Mouse (Mus musculus): ENCODE data around the gene Cd93. TPM values are rescaled to one million over a fixed set of nuclear protein-coding genes. Genes with fewer than 3 reads are reported as not detected.

The Cd93 gene
- polyA plus RNA-seq, 1 experiment from 2014 or later, result 7.4 TPM

- 74% methylated on average over 3 of the region's 3 CpGs for WGBS
- no peaks in the 10 kb centered on the region for H3K27me3 ChIP-seq (replicated peaks; ENCODE audit: control insufficient read depth, insufficient read depth, low read length)
- ATAC-seq, result no peak
- no peaks in the 10 kb centered on the region for H3K4me1 ChIP-seq (replicated peaks; ENCODE audit: control insufficient read depth, insufficient read depth, low read length)
- no peaks in the 10 kb centered on the region for H3K9me3 ChIP-seq (ENCODE audit: control insufficient read depth, low read length)
- no peak overlapping the region for H3K9ac ChIP-seq (replicated peaks; ENCODE audit: low read depth, low read length)
- no peaks in the 10 kb centered on the region for H3K36me3 ChIP-seq (ENCODE audit: control insufficient read depth, insufficient read depth)
- no peak overlapping the region for H3K27ac ChIP-seq (ENCODE audit: low read length)
- no peak overlapping the region for H3K4me2 ChIP-seq (ENCODE audit: low read length)
- no peak overlapping the region for H3K4me3 ChIP-seq (replicated peaks; ENCODE audit: low read length)
Observed at GRCm38 (mm10) chr2:148446446-148446845, 3.1 kb upstream of the Cd93 start.

- Histone ChIP-seq H3K9me3 (ENCODE audit: control insufficient read depth, low read length) (no peaks in the 10 kb centered on the region), H3K27ac (ENCODE audit: low read length) (no peak overlapping the region), H3K36me3 (ENCODE audit: control insufficient read depth, insufficient read depth) (no peaks in the 10 kb centered on the region), H3K4me2 (ENCODE audit: low read length) (no peak overlapping the region), H3K4me3 (replicated peaks; ENCODE audit: low read length) (no peak overlapping the region), H3K9ac (replicated peaks; ENCODE audit: low read depth, low read length) (no peak overlapping the region), H3K4me1 (replicated peaks; ENCODE audit: control insufficient read depth, insufficient read depth, low read length) (no peaks in the 10 kb centered on the region), H3K27me3 (replicated peaks; ENCODE audit: control insufficient read depth, insufficient read depth, low read length) (no peaks in the 10 kb centered on the region)
- no peak for ATAC-seq
- 97% methylated on average over 1 of the region's 1 CpGs for WGBS
Observed at GRCm38 (mm10) chr2:148445616-148446015, 2.3 kb upstream of the Cd93 start.

- H3K9ac ChIP-seq (replicated peaks; ENCODE audit: low read depth, low read length), result no peak overlapping the region
- H3K9me3 ChIP-seq (ENCODE audit: control insufficient read depth, low read length), result no peaks in the 10 kb centered on the region
- H3K27me3 ChIP-seq (replicated peaks; ENCODE audit: control insufficient read depth, insufficient read depth, low read length), result no peaks in the 10 kb centered on the region
- 79% methylated on average over 1 of the region's 1 CpGs for WGBS
- no peaks in the 10 kb centered on the region for H3K4me1 ChIP-seq (replicated peaks; ENCODE audit: control insufficient read depth, insufficient read depth, low read length)
- H3K4me2 ChIP-seq (ENCODE audit: low read length), result no peak overlapping the region
- no peak for ATAC-seq
- no peak overlapping the region for H3K27ac ChIP-seq (ENCODE audit: low read length)
- H3K36me3 ChIP-seq (ENCODE audit: control insufficient read depth, insufficient read depth), result no peaks in the 10 kb centered on the region
- H3K4me3 ChIP-seq (replicated peaks; ENCODE audit: low read length), result no peak overlapping the region
Observed at GRCm38 (mm10) chr2:148444472-148444871, 1.1 kb upstream of the Cd93 start.

GRCm38 (mm10) chr2:148442710-148443109 lies 653 bp downstream of the Cd93 start:
- 93% methylated on average over 4 of the region's 4 CpGs for WGBS
- no peaks in the 10 kb centered on the region for H3K4me1 ChIP-seq (replicated peaks; ENCODE audit: control insufficient read depth, insufficient read depth, low read length)
- no peak overlapping the region for H3K9ac ChIP-seq (replicated peaks; ENCODE audit: low read depth, low read length)
- no peaks in the 10 kb centered on the region for H3K27me3 ChIP-seq (replicated peaks; ENCODE audit: control insufficient read depth, insufficient read depth, low read length)
- H3K27ac ChIP-seq (ENCODE audit: low read length), result no peak overlapping the region
- no peak overlapping the region for H3K4me2 ChIP-seq (ENCODE audit: low read length)
- H3K4me3 ChIP-seq (replicated peaks; ENCODE audit: low read length), result no peak overlapping the region
- H3K36me3 ChIP-seq (ENCODE audit: control insufficient read depth, insufficient read depth), result no peaks in the 10 kb centered on the region
- no peak for ATAC-seq
- H3K9me3 ChIP-seq (ENCODE audit: control insufficient read depth, low read length), result no peaks in the 10 kb centered on the region

GRCm38 (mm10) chr2:148442172-148442571 lies 1.2 kb downstream of the Cd93 start:
- no peak for ATAC-seq
- H3K27ac ChIP-seq (ENCODE audit: low read length), result no peak overlapping the region

GRCm38 (mm10) chr2:148441421-148441820 lies 1.9 kb downstream of the Cd93 start:
- 93% methylated on average over 10 of the region's 10 CpGs for WGBS
- H3K9ac ChIP-seq (replicated peaks; ENCODE audit: low read depth, low read length), result no peak overlapping the region
- no peak overlapping the region for H3K4me3 ChIP-seq (replicated peaks; ENCODE audit: low read length)
- no peak overlapping the region for H3K27ac ChIP-seq (ENCODE audit: low read length)
- H3K4me2 ChIP-seq (ENCODE audit: low read length), result no peak overlapping the region
- H3K27me3 ChIP-seq (replicated peaks; ENCODE audit: control insufficient read depth, insufficient read depth, low read length), result no peaks in the 10 kb centered on the region
- no peaks in the 10 kb centered on the region for H3K9me3 ChIP-seq (ENCODE audit: control insufficient read depth, low read length)
- ATAC-seq, result no peak
- H3K4me1 ChIP-seq (replicated peaks; ENCODE audit: control insufficient read depth, insufficient read depth, low read length), result no peaks in the 10 kb centered on the region
- H3K36me3 ChIP-seq (ENCODE audit: control insufficient read depth, insufficient read depth), result no peaks in the 10 kb centered on the region

More at GRCm38 (mm10) chr2:148442172-148442571, 1.2 kb downstream of the Cd93 start:
- Histone ChIP-seq H3K9me3 (ENCODE audit: control insufficient read depth, low read length) (no peaks in the 10 kb centered on the region), H3K4me1 (replicated peaks; ENCODE audit: control insufficient read depth, insufficient read depth, low read length) (no peaks in the 10 kb centered on the region), H3K36me3 (ENCODE audit: control insufficient read depth, insufficient read depth) (no peaks in the 10 kb centered on the region), H3K27me3 (replicated peaks; ENCODE audit: control insufficient read depth, insufficient read depth, low read length) (no peaks in the 10 kb centered on the region), H3K4me3 (replicated peaks; ENCODE audit: low read length) (no peak overlapping the region), H3K4me2 (ENCODE audit: low read length) (no peak overlapping the region), H3K9ac (replicated peaks; ENCODE audit: low read depth, low read length) (no peak overlapping the region)
- 67% methylated on average over 4 of the region's 4 CpGs for WGBS

- H3K9ac ChIP-seq (replicated peaks; ENCODE audit: low read depth, low read length), result no peak overlapping the region
- no peak overlapping the region for H3K4me2 ChIP-seq (ENCODE audit: low read length)
- ATAC-seq, result no peak
- no peak overlapping the region for H3K27ac ChIP-seq (ENCODE audit: low read length)
- 82% methylated on average over 3 of the region's 3 CpGs for WGBS
- no peaks in the 10 kb centered on the region for H3K9me3 ChIP-seq (ENCODE audit: control insufficient read depth, low read length)
- no peaks in the 10 kb centered on the region for H3K27me3 ChIP-seq (replicated peaks; ENCODE audit: control insufficient read depth, insufficient read depth, low read length)
- H3K36me3 ChIP-seq (ENCODE audit: control insufficient read depth, insufficient read depth), result no peaks in the 10 kb centered on the region
- no peaks in the 10 kb centered on the region for H3K4me1 ChIP-seq (replicated peaks; ENCODE audit: control insufficient read depth, insufficient read depth, low read length)
- no peak overlapping the region for H3K4me3 ChIP-seq (replicated peaks; ENCODE audit: low read length)
Observed at GRCm38 (mm10) chr2:148439691-148440276, 3.6 kb downstream of the Cd93 start.

- Histone ChIP-seq H3K4me1 (replicated peaks; ENCODE audit: control insufficient read depth, insufficient read depth, low read length) (no peaks in the 10 kb centered on the region), H3K4me3 (replicated peaks; ENCODE audit: low read length) (no peak overlapping the region), H3K4me2 (ENCODE audit: low read length) (no peak overlapping the region), H3K27me3 (replicated peaks; ENCODE audit: control insufficient read depth, insufficient read depth, low read length) (no peaks in the 10 kb centered on the region), H3K36me3 (ENCODE audit: control insufficient read depth, insufficient read depth) (no peaks in the 10 kb centered on the region), H3K9me3 (ENCODE audit: control insufficient read depth, low read length) (no peaks in the 10 kb centered on the region), H3K27ac (ENCODE audit: low read length) (no peak overlapping the region), H3K9ac (replicated peaks; ENCODE audit: low read depth, low read length) (no peak overlapping the region)
- 35% methylated on average over 3 of the region's 3 CpGs for WGBS
- no peak for ATAC-seq
Observed at GRCm38 (mm10) chr2:148436285-148436684, 7.1 kb downstream of the Cd93 start.

GRCm38 (mm10) chr2:148432346-148432745 lies 11.0 kb downstream of the Cd93 start:
- Histone ChIP-seq H3K9me3 (ENCODE audit: control insufficient read depth, low read length) (no peaks in the 10 kb centered on the region), H3K9ac (replicated peaks; ENCODE audit: low read depth, low read length) (no peak overlapping the region), H3K4me2 (ENCODE audit: low read length) (no peak overlapping the region), H3K4me1 (replicated peaks; ENCODE audit: control insufficient read depth, insufficient read depth, low read length) (no peaks in the 10 kb centered on the region), H3K27me3 (replicated peaks; ENCODE audit: control insufficient read depth, insufficient read depth, low read length) (no peaks in the 10 kb centered on the region), H3K4me3 (replicated peaks; ENCODE audit: low read length) (no peak overlapping the region), H3K36me3 (ENCODE audit: control insufficient read depth, insufficient read depth) (no peaks in the 10 kb centered on the region), H3K27ac (ENCODE audit: low read length) (no peak overlapping the region)
- ATAC-seq, result no peak
- WGBS, result 70% methylated on average over 2 of the region's 2 CpGs

- Histone ChIP-seq H3K4me3 (replicated peaks; ENCODE audit: low read length) (no peak overlapping the region), H3K27me3 (replicated peaks; ENCODE audit: control insufficient read depth, insufficient read depth, low read length) (no peaks in the 10 kb centered on the region), H3K4me2 (ENCODE audit: low read length) (no peak overlapping the region), H3K36me3 (ENCODE audit: control insufficient read depth, insufficient read depth) (no peaks in the 10 kb centered on the region), H3K27ac (ENCODE audit: low read length) (no peak overlapping the region), H3K9me3 (ENCODE audit: control insufficient read depth, low read length) (no peaks in the 10 kb centered on the region), H3K4me1 (replicated peaks; ENCODE audit: control insufficient read depth, insufficient read depth, low read length) (no peaks in the 10 kb centered on the region), H3K9ac (replicated peaks; ENCODE audit: low read depth, low read length) (no peak overlapping the region)
- WGBS, result 84% methylated on average over 4 of the region's 4 CpGs
- no peak for ATAC-seq
Observed at GRCm38 (mm10) chr2:148430941-148431340, 12.4 kb downstream of the Cd93 start.

Data from forebrain, embryonic 16.5 days (tissue).